Mouse (Mus musculus) liver, postnatal 0 days (tissue): ENCODE measurements around the gene Gp1ba. TPM values are rescaled to one million over a fixed set of nuclear protein-coding genes. Genes with fewer than 3 reads are reported as not detected.

ENCODE experiments used
- ATAC-seq: fragments of 200-750 bp; cut with Nextera tagmentation; 2 replicates; pipeline ENCODE4 v1.8.0; 2017; ENCODE audit warnings: mild to moderate bottlenecking, moderate library complexity
- DNase-seq: peaks from one replicate; pipeline ENCODE4 v3.0.0-alpha.2; 2016
- H3K27ac ChIP-seq: fragments of 300-500 bp; sonication (generic); 2 replicates; pipeline ENCODE4 v1.5.1; 2014; ENCODE audit warnings: antibody characterized with exemption, moderate library complexity, mild to moderate bottlenecking, low read depth
- H3K27me3 ChIP-seq: fragments of 300-500 bp; sonication (generic); 2 replicates; pipeline ENCODE4 v1.6.1; 2014; ENCODE audit warnings: low read length, control low read depth, mixed read lengths; ENCODE audit not compliant: insufficient read depth
- H3K36me3 ChIP-seq: fragments of 300-500 bp; sonication (generic); replicated peaks from 2 replicates; pipeline ENCODE4 v1.6.1; 2014; ENCODE audit warnings: mild to moderate bottlenecking, control low read depth, low read length, moderate library complexity, mixed read lengths; ENCODE audit not compliant: insufficient read depth
- H3K4me1 ChIP-seq: fragments of 300-500 bp; sonication (generic); 2 replicates; pipeline ENCODE4 v1.6.1; 2014; ENCODE audit warnings: antibody characterized with exemption, mild to moderate bottlenecking, control low read depth; ENCODE audit not compliant: insufficient read depth
- H3K4me2 ChIP-seq: fragments of 300-500 bp; sonication (generic); 2 replicates; pipeline ENCODE4 v1.6.1; 2014; ENCODE audit warnings: low read depth, mild to moderate bottlenecking, low read length, moderate library complexity, mixed read lengths
- H3K4me3 ChIP-seq: fragments of 300-500 bp; sonication (generic); 2 replicates; pipeline ENCODE4 v1.5.1; 2014; ENCODE audit warnings: low read depth, low read length
- H3K9ac ChIP-seq: fragments of 300-500 bp; sonication (generic); replicated peaks from 2 replicates; pipeline ENCODE4 v1.6.1; 2014; ENCODE audit warnings: mild to moderate bottlenecking, moderate library complexity
- H3K9me3 ChIP-seq: fragments of 300-500 bp; sonication (generic); 2 replicates; pipeline ENCODE4 v1.6.1; 2016; ENCODE audit warnings: mild to moderate bottlenecking, control low read depth, low read length, mixed read lengths
- CTCF ChIP-seq: sonication (generic); IDR thresholded peaks from 2 replicates; pipeline ENCODE4 v1.5.1; 2016; ENCODE audit warnings: antibody characterized with exemption, low read depth
- EP300 ChIP-seq: IDR thresholded peaks from 2 replicates; pipeline ENCODE4 v1.6.1; 2016; ENCODE audit warnings: antibody characterized with exemption, low read depth, mild to moderate bottlenecking
- WGBS: fragments of 180-500 bp; shearing (Covaris S2); extraction: QIAGEN DNeasy Blood & Tissue Kit; methylation state at CpG from one replicate; pipeline ENCODE4 v1.1.7; 2014; ENCODE audit not compliant: insufficient replicate concordance; 5-methylcytosine and 5-hydroxymethylcytosine counted together
- polyA plus RNA-seq: library from polyadenylated mRNA; unstranded; fragments of >200 nt; fragmentation: Nextera tagmentation; extraction: Ambion mirVana; gene quantifications from 2 replicates; pipeline ENCODE4 v1.2.1, GENCODE M21; 2015

Gp1ba gene
- polyA plus RNA-seq, 1 experiment from 2014 or later, result 4.1 TPM

GRCm38 (mm10) chr11:70612505-70612904 is 26.4 kb upstream of the Gp1ba start:
- Histone ChIP-seq H3K36me3 (peaks cover 27% of the 10 kb centered on the region), H3K9me3 (no peaks in the 10 kb centered on the region), H3K27ac (no peak overlapping the region), H3K4me2 (no peak overlapping the region), H3K27me3 (no peaks in the 10 kb centered on the region), H3K4me1 (peaks cover 14% of the 10 kb centered on the region), H3K9ac (no peak overlapping the region), H3K4me3 (no peak overlapping the region)
- no peak for DNase-seq
- TF ChIP-seq CTCF, result peak; percentile 39
- no peak for TF ChIP-seq EP300
- ATAC-seq, result no peak
- WGBS, result 77% methylated on average over 7 of the region's 7 CpGs

DNA sequence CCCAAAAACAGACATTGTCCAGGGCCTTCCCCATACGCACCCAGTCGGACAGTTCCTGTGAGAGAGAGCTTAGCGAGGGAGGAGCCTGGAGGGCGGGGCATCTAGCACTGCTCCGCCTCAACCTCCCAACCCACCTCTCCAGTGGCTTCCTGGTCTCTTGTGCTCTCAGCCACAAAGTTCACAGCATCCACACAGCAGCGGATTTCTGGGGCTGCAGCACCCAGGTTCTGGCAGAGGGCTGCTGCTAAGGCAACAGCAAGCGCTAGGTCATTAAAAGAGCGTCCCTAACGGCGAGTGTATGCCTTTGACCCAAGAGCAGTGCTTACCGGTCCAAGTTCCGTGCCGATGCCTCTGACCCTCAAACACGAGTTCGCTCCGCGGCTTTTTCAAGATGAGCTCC is 23.8 kb upstream of the Gp1ba start:
- under 1% methylated on average over 17 of the region's 17 CpGs for WGBS

DNA sequence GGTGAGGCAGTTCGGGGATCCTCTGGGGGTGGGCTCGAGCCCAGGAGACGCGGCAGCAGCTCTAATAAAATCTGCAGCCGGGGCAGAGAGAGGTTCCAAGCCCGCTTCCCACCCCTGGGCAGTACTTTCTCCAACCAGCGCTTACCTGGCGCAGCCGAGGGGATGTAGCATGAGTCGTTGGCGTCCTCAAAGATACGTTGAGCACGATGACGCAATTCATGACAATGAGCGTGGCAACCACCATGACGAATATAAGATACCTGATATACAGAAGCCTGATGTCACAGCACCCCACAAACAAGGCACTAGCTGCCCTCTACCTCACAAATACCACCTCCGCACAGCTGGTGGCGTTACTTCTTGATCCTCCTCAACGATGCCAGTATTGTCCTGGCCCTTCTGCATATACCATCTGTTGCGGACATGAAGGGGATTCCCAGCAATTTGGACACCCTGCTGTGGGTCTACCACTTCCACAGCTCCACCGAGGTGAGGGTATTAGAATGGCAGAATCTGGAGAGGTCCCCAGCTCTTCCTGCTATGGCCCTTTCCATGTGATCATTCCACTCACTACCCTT is 23.3 kb upstream of the Gp1ba start, which contains the start of gene 4930544D05Rik:
4930544D05Rik (plus strand) TSS at position 333 of the 578 bp plus-strand sequence.
- H3K4me3 ChIP-seq, result peak within 1 kb of the TSS; percentile 49
- no peak within 1 kb of the TSS for H3K27ac ChIP-seq
- no peaks in the 10 kb centered on the region for H3K27me3 ChIP-seq
- H3K36me3 ChIP-seq, result peaks cover 11% of the 10 kb centered on the region
- no peaks in the 10 kb centered on the region for H3K9me3 ChIP-seq
- peaks cover 14% of the 10 kb centered on the region for H3K4me1 ChIP-seq
- WGBS, result 18% methylated on average over 21 of the region's 21 CpGs
- H3K9ac ChIP-seq, result peak within 1 kb of the TSS; percentile 59
- DNase-seq, result no peak
- no peak; the same call in 1 of the 2 replicates for ATAC-seq
- H3K4me2 ChIP-seq, result peak within 1 kb of the TSS; percentile 93
- TF ChIP-seq CTCF, result no peak
- no peak for TF ChIP-seq EP300

More for the DNA sequence above, 23.8 kb upstream of the Gp1ba start:
- ATAC-seq (peak; percentile 82), DNase-seq (peak; percentile 74)
- Histone ChIP-seq H3K9ac (peak overlapping the region; percentile 59), H3K27ac (no peak overlapping the region), H3K36me3 (peaks cover 15% of the 10 kb centered on the region), H3K9me3 (no peaks in the 10 kb centered on the region), H3K4me1 (peaks cover 14% of the 10 kb centered on the region), H3K4me3 (peak overlapping the region; percentile 49), H3K4me2 (peak overlapping the region; percentile 93), H3K27me3 (no peaks in the 10 kb centered on the region)
- TF ChIP-seq CTCF, result 0 out of 2 replicates have a peak, but pooled peaks have one; percentile 17
- TF ChIP-seq EP300, result no peak

GRCm38 (mm10) chr11:70619101-70619500 is 19.8 kb upstream of the Gp1ba start, which contains the start of gene Chrne:
TSS of gene Chrne (minus strand) at chr11:70619216.
- H3K27ac ChIP-seq, result no peak within 1 kb of the TSS
- no peak within 1 kb of the TSS for H3K4me3 ChIP-seq
- TF ChIP-seq EP300 (no peak), CTCF (no peak)
- H3K4me1 ChIP-seq, result peaks cover 14% of the 10 kb centered on the region
- ATAC-seq (no peak), DNase-seq (no peak)
- H3K4me2 ChIP-seq, result no peak within 1 kb of the TSS
- no peaks in the 10 kb centered on the region for H3K9me3 ChIP-seq
- H3K9ac ChIP-seq, result no peak within 1 kb of the TSS
- H3K27me3 ChIP-seq, result no peaks in the 10 kb centered on the region
- H3K36me3 ChIP-seq, result no peaks in the 10 kb centered on the region
- WGBS, result 65% methylated on average over 1 of the region's 1 CpGs

GRCm38 (mm10) chr11:70621972-70622814 is 16.7 kb upstream of the Gp1ba start:
- ATAC-seq, result peak; percentile 59
- DNase-seq, result no peak
- Histone ChIP-seq H3K9ac (no peak overlapping the region), H3K4me1 (peaks cover 4% of the 10 kb centered on the region; the same call in 1 of the 2 replicates), H3K4me3 (no peak overlapping the region), H3K4me2 (no peak overlapping the region), H3K27ac (no peak overlapping the region), H3K36me3 (no peaks in the 10 kb centered on the region), H3K27me3 (no peaks in the 10 kb centered on the region), H3K9me3 (no peaks in the 10 kb centered on the region)
- WGBS, result 62% methylated on average over 7 of the region's 7 CpGs
- no peak for TF ChIP-seq EP300
- no peak for TF ChIP-seq CTCF

DNA sequence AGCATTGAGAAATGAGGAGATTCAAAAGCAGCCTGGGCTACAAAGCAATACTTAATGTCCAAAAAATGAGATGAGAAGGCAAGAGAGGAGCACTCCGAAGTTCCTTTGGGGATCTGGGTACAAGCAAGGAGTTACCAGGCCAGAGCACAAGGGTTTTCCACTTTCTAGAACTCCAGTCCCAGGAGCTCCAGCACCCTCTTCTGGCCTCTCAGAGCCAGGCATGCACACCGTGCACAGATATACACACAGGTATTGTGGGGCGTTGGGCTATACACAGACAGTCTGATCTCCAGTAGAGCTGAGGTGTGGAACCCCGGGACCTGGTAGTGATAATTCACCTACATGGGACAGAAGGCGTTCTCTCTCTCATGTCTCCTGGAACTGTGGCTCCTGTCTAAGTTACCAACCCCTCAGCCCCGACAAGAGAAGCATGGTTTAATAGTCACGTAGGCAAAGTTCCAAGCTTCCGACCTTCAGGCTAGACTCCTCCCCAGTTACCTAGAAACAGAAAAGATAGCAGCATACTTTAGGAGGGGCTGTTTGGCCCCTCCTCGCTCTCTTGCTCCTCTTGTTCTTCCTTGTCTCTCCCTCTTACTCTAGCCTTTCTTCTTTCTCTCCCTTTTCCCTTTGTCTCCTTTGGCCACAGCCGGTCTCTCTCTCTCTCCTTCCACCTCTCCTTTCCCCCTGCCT is 15.7 kb upstream of the Gp1ba start:
- no peak for ATAC-seq
- H3K9ac ChIP-seq, result no peak overlapping the region
- TF ChIP-seq CTCF, result peak; percentile 49
- TF ChIP-seq EP300, result no peak
- peaks cover 4% of the 10 kb centered on the region; the same call in 1 of the 2 replicates for H3K4me1 ChIP-seq
- no peak overlapping the region for H3K27ac ChIP-seq
- no peaks in the 10 kb centered on the region for H3K27me3 ChIP-seq
- H3K4me3 ChIP-seq, result no peak overlapping the region
- no peaks in the 10 kb centered on the region for H3K36me3 ChIP-seq
- H3K9me3 ChIP-seq, result no peaks in the 10 kb centered on the region
- no peak for DNase-seq
- no peak overlapping the region for H3K4me2 ChIP-seq
- 80% methylated on average over 10 of the region's 10 CpGs for WGBS
